Mouse (Mus musculus): Measurements from ENCODE around the gene Bdh1. TPM values are rescaled to one million over a fixed set of nuclear protein-coding genes. Genes with fewer than 3 reads are reported as not detected.
"Not testable (repeated sequence)": the region's sequence is repeated elsewhere in the genome, so short reads cannot be mapped to it uniquely, and the experiment has no call there.

The Bdh1 gene
- 100 to 1,000 TPM; 234 to 417 (median 264) TPM for total RNA-seq (2022)

- DNase-seq (ENCODE audit: low spot score), result no peak
Observed at GRCm38 (mm10) chr16:31422000-31422399, at the start of gene Bdh1. Gene Bdh1 (plus strand): TSS chr16:31422280.

GRCm38 (mm10) chr16:31372316-31372715 is 49.8 kb upstream of the Bdh1 start:
- not testable (repeated sequence) for DNase-seq (ENCODE audit: low spot score)

GRCm38 (mm10) chr16:31375877-31376582 is 46.0 kb upstream of the Bdh1 start:
- DNase-seq (ENCODE audit: low spot score), result not testable (repeated sequence)

GRCm38 (mm10) chr16:31388269-31388668 is 33.8 kb upstream of the Bdh1 start:
- not testable (repeated sequence) for DNase-seq (ENCODE audit: low spot score)

GRCm38 (mm10) chr16:31399231-31399630 is 22.8 kb upstream of the Bdh1 start:
- DNase-seq (ENCODE audit: low spot score), result no peak

GRCm38 (mm10) chr16:31400908-31401692 is 21.0 kb upstream of the Bdh1 start:
- DNase-seq (ENCODE audit: low spot score), result no peak

- DNase-seq (ENCODE audit: low spot score), result no peak
Observed at GRCm38 (mm10) chr16:31402096-31402495, 20.0 kb upstream of the Bdh1 start.

GRCm38 (mm10) chr16:31403971-31404370 is 18.1 kb upstream of the Bdh1 start:
- DNase-seq (ENCODE audit: low spot score), result no peak

GRCm38 (mm10) chr16:31405040-31405439 is 17.0 kb upstream of the Bdh1 start:
- DNase-seq (ENCODE audit: low spot score), result no peak

- DNase-seq (ENCODE audit: low spot score), result no peak
Observed at GRCm38 (mm10) chr16:31407872-31408271, 14.2 kb upstream of the Bdh1 start.

- DNase-seq (ENCODE audit: low spot score), result no peak
Observed at GRCm38 (mm10) chr16:31410969-31411368, 11.1 kb upstream of the Bdh1 start.

GRCm38 (mm10) chr16:31412321-31412720 is 9.8 kb upstream of the Bdh1 start:
- DNase-seq (ENCODE audit: low spot score), result peak; percentile 44

GRCm38 (mm10) chr16:31413777-31414176 is 8.3 kb upstream of the Bdh1 start:
- DNase-seq (ENCODE audit: low spot score), result no peak

- no peak for DNase-seq (ENCODE audit: low spot score)
Observed at GRCm38 (mm10) chr16:31415885-31416450, 6.1 kb upstream of the Bdh1 start.

GRCm38 (mm10) chr16:31418704-31419103 is 3.4 kb upstream of the Bdh1 start:
- DNase-seq (ENCODE audit: low spot score), result no peak

- no peak for DNase-seq (ENCODE audit: low spot score)
Observed at GRCm38 (mm10) chr16:31419457-31419856, 2.6 kb upstream of the Bdh1 start.

- no peak for DNase-seq (ENCODE audit: low spot score)
Observed at GRCm38 (mm10) chr16:31422722-31423121, 642 bp downstream of the Bdh1 start.

GRCm38 (mm10) chr16:31423368-31423767 is 1.3 kb downstream of the Bdh1 start:
- DNase-seq (ENCODE audit: low spot score), result no peak

GRCm38 (mm10) chr16:31424416-31425187 is 2.5 kb downstream of the Bdh1 start:
- no peak for DNase-seq (ENCODE audit: low spot score)

- DNase-seq (ENCODE audit: low spot score), result peak; percentile 58
Observed at GRCm38 (mm10) chr16:31425508-31425907, 3.4 kb downstream of the Bdh1 start.

GRCm38 (mm10) chr16:31426496-31427126 is 4.5 kb downstream of the Bdh1 start:
- DNase-seq (ENCODE audit: low spot score), result no peak

Measured in heart, adult 8-10 months (tissue).